Mouse (Mus musculus) cerebellum, adult 2 months (tissue): Measurements from ENCODE around the gene Man1c1.

Experiments
- CTCF ChIP-seq: fragments of 200-500 bp; IDR thresholded peaks from 2 replicates; pipeline ENCODE4 v1.5.1; 2011; ENCODE audit warnings: low read depth, mild to moderate bottlenecking, control low read depth, low read length, moderate library complexity, borderline replicate concordance; ENCODE audit not compliant: insufficient read depth
- POLR2A ChIP-seq: fragments of 200-500 bp; IDR thresholded peaks from 2 replicates; pipeline ENCODE4 v1.6.1; 2011; ENCODE audit warnings: low read length, control low read depth, borderline replicate concordance; ENCODE audit not compliant: insufficient read depth

GRCm38 (mm10) chr4:134626883-134627282 lies 77.2 kb downstream of the Man1c1 start:
- TF ChIP-seq CTCF (no peak), POLR2A (no peak)
